Mouse (Mus musculus) megakaryocyte-erythroid progenitor cell, adult 5-6 weeks (primary cell): ENCODE data around the gene Zswim3. TPM values are rescaled to one million over a fixed set of nuclear protein-coding genes. Genes with fewer than 3 reads are reported as not detected.
"Not testable (repeated sequence)": the region's sequence is repeated elsewhere in the genome, so short reads cannot be mapped to it uniquely, and the experiment has no call there.

Source experiments
- ATAC-seq: replicated peaks from 2 replicates; pipeline ENCODE4 v1.8.0; 2016; ENCODE audit warnings: mild to moderate bottlenecking, inconsistent platforms; ENCODE audit not compliant: severe bottlenecking, poor library complexity, low FRiP score, low TSS enrichment
- total RNA-seq, 2 experiments: library from RNA; stranded (forward) in 1 of 2; stranded (reverse) in 1 of 2; fragments of 200-1000, 215-1000 nt in 1 of 2; fragments of >200 nt in 1 of 2; fragmentation: Nextera tagmentation in 1 of 2; gene quantifications; 2 replicates each; pipeline ENCODE4 v1.2.3; 2014 to 2017

Zswim3 gene
- total RNA-seq, 2 experiments from 2014 or later, result 1.8 to 6.9 TPM

- no peak for ATAC-seq
Observed at GRCm38 (mm10) chr2:164832032-164832747, 27.3 kb downstream of the Zswim3 start.

- peak; percentile 83 for ATAC-seq
Observed at GRCm38 (mm10) chr2:164832748-164833301, 27.9 kb downstream of the Zswim3 start, which contains the start of gene Ctsa. Gene Ctsa (plus strand): TSS chr2:164832873.

GRCm38 (mm10) chr2:164833314-164833959, 28.5 kb downstream of the Zswim3 start, which contains the start of gene Neurl2:
Gene Neurl2 (minus strand): TSS chr2:164833456.
- ATAC-seq, result peak; percentile 62

- ATAC-seq, result no peak
Observed at GRCm38 (mm10) chr2:164834531-164834930, 29.6 kb downstream of the Zswim3 start.

- ATAC-seq, result no peak
Observed at GRCm38 (mm10) chr2:164835164-164835563, 30.3 kb downstream of the Zswim3 start.

- no peak for ATAC-seq
Observed at GRCm38 (mm10) chr2:164845782-164846181, 40.9 kb downstream of the Zswim3 start.

- no peak for ATAC-seq
Observed at GRCm38 (mm10) chr2:164850061-164850460, 45.2 kb downstream of the Zswim3 start.

- ATAC-seq, result not testable (repeated sequence)
Observed at GRCm38 (mm10) chr2:164855572-164855971, 50.7 kb downstream of the Zswim3 start.

GRCm38 (mm10) chr2:164856309-164857100, 51.6 kb downstream of the Zswim3 start:
- 0 out of 2 replicates have a peak, but pooled peaks have one; percentile 9 for ATAC-seq

- peak; percentile 43; the same call in 1 of the 2 replicates for ATAC-seq
Observed at GRCm38 (mm10) chr2:164857101-164857821, 52.4 kb downstream of the Zswim3 start, which contains the start of gene Pltp. Gene Pltp (minus strand): TSS chr2:164857711.

- no peak for ATAC-seq
Observed at GRCm38 (mm10) chr2:164857842-164858553, 53.1 kb downstream of the Zswim3 start.

- ATAC-seq, result no peak
Observed at GRCm38 (mm10) chr2:164859155-164859554, 54.3 kb downstream of the Zswim3 start.

- ATAC-seq, result no peak
Observed at GRCm38 (mm10) chr2:164859640-164860432, 54.9 kb downstream of the Zswim3 start.

- no peak for ATAC-seq
Observed at GRCm38 (mm10) chr2:164861094-164861493, 56.2 kb downstream of the Zswim3 start.

- no peak for ATAC-seq
Observed at GRCm38 (mm10) chr2:164862179-164862861, 57.4 kb downstream of the Zswim3 start.

- ATAC-seq, result not testable (repeated sequence)
Observed at GRCm38 (mm10) chr2:164863411-164863810, 58.5 kb downstream of the Zswim3 start.

GRCm38 (mm10) chr2:164864593-164864992, 59.7 kb downstream of the Zswim3 start:
- ATAC-seq, result peak; percentile 64
